Mouse (Mus musculus) olfactory bulb, adult 2 months (tissue): ENCODE results near the gene Polr3b.

Source experiments
- CTCF ChIP-seq: fragments of 200-500 bp; IDR thresholded peaks from 2 replicates; pipeline ENCODE4 v1.5.1; 2012; ENCODE audit warnings: low read depth, mild to moderate bottlenecking, low read length, moderate library complexity; ENCODE audit not compliant: insufficient read depth
- POLR2A ChIP-seq: fragments of 200-500 bp; IDR thresholded peaks from 2 replicates; pipeline ENCODE4 v1.6.1; 2012; ENCODE audit warnings: mild to moderate bottlenecking, low read depth, low read length, moderate library complexity; ENCODE audit not compliant: insufficient read depth

DNA sequence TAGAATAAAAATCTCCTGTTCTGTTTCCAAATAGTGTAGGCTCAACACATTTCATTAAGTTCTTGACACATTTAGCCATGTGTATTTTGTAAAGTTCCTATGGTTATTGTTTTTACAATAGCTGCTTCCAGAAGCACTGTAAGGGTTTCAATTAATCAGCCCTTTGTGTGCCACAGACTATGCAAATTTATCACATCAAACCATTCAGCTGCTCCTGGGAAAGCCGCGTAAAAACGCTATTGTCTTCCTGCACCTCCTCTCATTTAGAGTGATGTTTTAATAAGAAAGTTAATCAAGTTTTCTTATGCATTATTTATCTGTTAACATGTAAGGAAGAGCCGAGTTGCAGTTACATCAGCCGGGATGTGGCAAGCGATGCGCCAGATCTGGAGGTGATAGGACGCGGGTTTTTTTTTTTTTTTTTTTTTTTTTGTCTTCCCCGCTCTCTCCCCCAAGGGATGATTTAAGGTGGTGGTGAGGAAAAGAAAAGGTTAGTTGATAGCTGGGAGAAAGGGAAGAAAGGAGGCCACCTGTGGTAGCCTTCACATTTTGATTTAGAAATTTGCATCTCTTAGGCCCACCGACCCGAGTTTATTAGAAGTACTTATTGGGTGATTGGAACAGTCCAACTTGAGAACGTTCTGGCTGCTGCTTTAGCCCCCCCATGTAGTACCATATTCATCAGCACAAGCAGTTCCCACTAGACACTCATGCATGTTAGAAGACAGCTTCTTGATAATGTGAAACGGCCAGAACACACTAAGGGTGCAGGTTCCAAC, 85.8 kb downstream of the Polr3b start:
- TF ChIP-seq CTCF (no peak), POLR2A (no peak)
